8 mouse cellular contexts compared by ENCODE assay signal in the genomic region with DNA sequence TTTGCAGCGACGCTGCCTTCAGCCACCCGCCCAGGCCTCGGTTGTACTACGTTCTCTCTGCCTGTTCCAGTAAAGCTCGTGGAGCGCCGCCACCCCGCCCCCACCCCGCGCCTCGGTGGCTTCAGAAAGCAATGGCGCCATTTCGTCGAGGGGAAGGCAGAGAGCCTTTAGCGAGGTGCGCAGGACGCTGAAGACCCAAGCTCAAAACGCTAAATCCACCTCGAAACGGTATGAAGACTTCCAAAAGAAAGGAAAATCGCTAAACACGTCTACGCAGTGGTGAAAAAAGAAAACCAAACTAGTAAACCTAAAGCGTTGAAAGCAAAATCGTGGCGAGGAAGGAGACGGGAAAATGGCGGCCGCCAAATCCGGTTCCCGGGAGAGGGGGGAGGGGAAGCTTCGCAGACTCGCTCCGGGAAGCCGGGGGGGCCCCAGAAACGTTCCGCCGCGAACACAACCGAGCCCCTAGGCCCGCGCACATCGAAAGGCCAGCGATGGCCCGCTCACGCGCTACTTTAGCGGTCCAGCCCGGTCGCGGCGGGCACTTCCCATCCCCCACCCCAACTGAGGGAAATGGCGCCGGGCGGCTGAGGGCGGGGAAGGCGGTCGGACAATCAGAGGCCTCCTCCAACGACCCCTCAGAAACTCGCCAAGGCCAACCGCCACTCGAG. TPM values are rescaled to one million over a fixed set of nuclear protein-coding genes. Genes with fewer than 3 reads are reported as not detected.
A peak's percentile ranks its signal among the peaks of the same experiment; 100 is the strongest.
DNase-seq lines count a peak whose midpoint lies in the region; ATAC-seq lines count a peak whose summit lies in the region.

No protein-coding gene starts in this region.

- peaks cover 26% of the 10 kb centered on the region for H3K36me3 ChIP-seq in hindbrain, embryonic 12.5 days

- peak overlapping the region; percentile 93 for H3K4me3 ChIP-seq in hindbrain, embryonic 12.5 days

- DNase-seq in Muller cell, postnatal 12 days (ENCODE audit: inconsistent ontology term) = peak; percentile 84
- DNase-seq in cerebellum, postnatal 10 days = peak; percentile 88 to 92
- DNase-seq in frontal cortex, postnatal 10 days (ENCODE audit: low spot score in 2 of 2) = peak; percentile 43 to 72
- DNase-seq in layer of hippocampus, postnatal 14 days (ENCODE audit: low spot score in 2 of 2) = peak; percentile 77 to 88
- peak; percentile 80 for DNase-seq in lung, postnatal 10 days
- peak; percentile 71 for DNase-seq in ovary, postnatal 36 days (ENCODE audit: low spot score)
- peak; percentile 87 for DNase-seq in thymus, postnatal 14 days

- peak overlapping the region; percentile 100 for H3K27ac ChIP-seq in hindbrain, embryonic 12.5 days

- WGBS in hindbrain, embryonic 12.5 days = under 1% methylated on average over 63 of the region's 63 CpGs

- no peaks in the 10 kb centered on the region for H3K9me3 ChIP-seq in hindbrain, embryonic 12.5 days (replicated peaks)

- peak; percentile 27; the same call in 1 of the 2 replicates for ATAC-seq in hindbrain, embryonic 12.5 days (ENCODE audit: low FRiP score)

- H3K9ac ChIP-seq in hindbrain, embryonic 12.5 days = peak overlapping the region; percentile 100

- no peaks in the 10 kb centered on the region for H3K27me3 ChIP-seq in hindbrain, embryonic 12.5 days

- peak overlapping the region; percentile 68 for H3K4me2 ChIP-seq in hindbrain, embryonic 12.5 days (replicated peaks)

- peaks cover 36% of the 10 kb centered on the region for H3K4me1 ChIP-seq in hindbrain, embryonic 12.5 days

RNA-seq across cellular contexts. Expression of gene Hnrnpa2b1, which starts 0.7 kb away (rescaled TPM):
- 2,304 and 2,598 TPM in 2 replicates for polyA plus RNA-seq in hindbrain, embryonic 12.5 days (2016; fragmentation: Nextera tagmentation; extraction: Ambion mirVana)
- total RNA-seq in layer of hippocampus, postnatal 14 days (2021) = 100 to 1,000 TPM; 544 to 550 TPM

RNA-seq across cellular contexts. Expression of gene Cbx3, which starts 1.1 kb away (rescaled TPM):
- polyA plus RNA-seq in hindbrain, embryonic 12.5 days (2016; fragmentation: Nextera tagmentation; extraction: Ambion mirVana) = 559 and 584 TPM in 2 replicates
- total RNA-seq in layer of hippocampus, postnatal 14 days (2021) = 100 to 1,000 TPM; 158 to 160 TPM

RNA-seq across cellular contexts. Expression of gene Nfe2l3, which starts 36.6 kb away (rescaled TPM):
- polyA plus RNA-seq in hindbrain, embryonic 12.5 days (2016; fragmentation: Nextera tagmentation; extraction: Ambion mirVana) = 3.8 and 4.5 TPM in 2 replicates
- 1 to 10 TPM; 3.0 to 4.6 TPM for total RNA-seq in layer of hippocampus, postnatal 14 days (2021)

RNA-seq across cellular contexts. Expression of gene Snx10, which starts 54.7 kb away (rescaled TPM):
- polyA plus RNA-seq in hindbrain, embryonic 12.5 days (2016; fragmentation: Nextera tagmentation; extraction: Ambion mirVana) = 39.7 and 43.1 TPM in 2 replicates
- 100 to 1,000 TPM; 116 to 117 TPM for total RNA-seq in layer of hippocampus, postnatal 14 days (2021)

Comparison
In these comparisons a context has a peak if more than half of its experiments do, and no peak if none do; other contexts are left out.
1. Peak in every context shown above with its lines: DNase-seq, ATAC-seq, H3K4me3 ChIP-seq and H3K27ac ChIP-seq.